Mouse (Mus musculus) kidney, adult 11 months (tissue): ENCODE measurements around the gene Sp4.

Experiments used
- DNase-seq: peaks from one replicate; pipeline ENCODE4 v3.0.0; 2022

Sp4 gene

DNA sequence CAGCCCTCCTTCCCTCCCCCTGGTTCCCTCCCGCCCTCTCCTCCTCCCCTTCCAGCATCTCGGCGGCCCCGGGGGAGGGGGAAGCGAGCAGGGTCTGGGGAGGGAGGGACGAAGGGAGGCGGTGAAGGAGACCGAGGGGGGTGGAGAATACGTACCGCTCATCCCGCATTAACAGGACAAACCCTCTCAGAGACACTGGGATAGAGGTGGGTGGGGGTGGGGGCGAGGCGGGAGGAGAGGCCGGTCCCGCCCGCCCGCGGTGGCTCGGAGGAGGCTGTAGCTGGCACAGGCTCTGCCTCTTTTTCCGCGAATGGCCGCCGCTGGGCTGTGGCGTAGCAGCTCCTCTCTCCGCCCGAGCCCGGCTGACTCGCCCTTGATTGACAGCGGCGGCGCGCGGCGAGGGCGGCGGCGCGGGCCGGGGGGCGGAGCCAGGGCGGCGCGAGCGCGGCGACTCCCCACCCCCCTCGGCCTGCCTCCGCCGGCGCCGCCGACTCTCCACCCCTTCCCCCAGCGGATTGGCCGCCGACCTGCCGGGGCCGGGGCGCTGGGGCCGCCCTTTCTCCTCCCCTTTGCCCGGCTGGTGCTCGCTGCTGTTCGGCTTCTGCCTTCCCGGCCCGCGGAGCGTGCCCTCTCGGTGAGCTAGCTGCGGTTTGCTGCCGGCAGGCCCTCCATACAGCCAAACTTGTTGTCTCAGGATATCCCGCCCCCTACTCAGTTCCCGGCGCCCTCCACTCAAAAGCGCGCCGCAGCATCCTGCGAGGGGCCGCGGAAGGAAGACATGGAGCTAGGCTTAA, at the start of gene Sp4:
Sp4 (minus strand) TSS at position 369 of the 794 bp plus-strand sequence.
- peak; percentile 94 for DNase-seq

DNA sequence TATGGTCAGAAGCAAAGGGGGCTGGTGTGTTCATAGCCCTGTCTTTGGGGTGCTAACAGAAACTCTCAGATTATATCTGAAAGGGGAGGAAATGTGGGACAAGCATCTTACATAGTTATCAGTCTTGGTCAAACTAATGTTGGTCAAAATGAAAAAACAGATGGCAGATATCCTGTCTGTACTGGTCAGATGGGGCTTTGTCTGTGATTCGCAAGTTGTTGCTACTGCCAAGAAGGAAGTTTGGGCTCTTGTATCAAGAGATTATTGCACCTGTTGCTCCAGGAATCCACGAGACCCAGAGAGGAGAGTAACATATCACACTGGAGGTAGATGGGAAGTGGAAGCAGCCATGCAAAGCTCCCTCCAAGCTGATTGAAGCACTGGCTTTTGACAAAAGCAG, 37.9 kb upstream of the Sp4 start:
- no peak for DNase-seq

DNA sequence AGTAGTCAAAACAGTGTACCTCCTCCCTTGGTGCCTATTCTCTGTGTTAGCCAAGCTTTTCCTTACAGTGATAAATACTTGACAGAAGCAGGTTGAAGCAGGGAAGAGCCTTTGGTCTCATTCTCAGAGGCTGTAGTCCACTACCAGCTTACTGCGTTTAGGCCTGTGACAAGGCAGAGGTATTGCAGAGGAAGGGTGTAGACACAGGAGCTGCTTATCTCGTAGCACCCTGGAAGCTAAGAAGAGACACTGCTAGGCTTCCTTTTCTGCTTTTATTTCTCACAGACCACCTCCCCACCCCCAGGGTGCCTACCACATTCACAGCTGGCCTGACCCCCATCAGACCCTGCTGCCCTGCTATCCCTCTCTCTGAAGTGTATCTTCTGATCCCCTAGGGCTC, 37.0 kb upstream of the Sp4 start:
- no peak for DNase-seq

DNA sequence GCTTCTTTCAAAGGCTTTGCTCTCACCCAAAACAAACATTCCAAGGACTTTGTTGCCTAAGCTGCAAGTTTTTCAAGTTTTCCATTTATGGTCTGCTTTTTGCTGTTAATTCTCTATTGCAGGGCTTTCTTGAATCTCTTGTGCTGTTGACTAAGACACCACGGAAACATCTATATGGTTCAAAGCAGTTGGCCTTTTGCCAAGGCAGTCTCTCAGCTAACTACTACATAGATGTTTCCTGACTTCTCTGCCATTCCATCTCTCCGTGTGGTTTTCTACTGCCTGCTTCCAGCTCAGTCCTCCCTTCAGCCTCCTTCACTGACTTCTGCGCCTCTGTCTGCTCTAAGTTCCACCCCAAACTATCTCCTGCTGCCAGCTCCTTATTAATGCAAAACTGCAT, 36.1 kb upstream of the Sp4 start:
- DNase-seq, result no peak

DNA sequence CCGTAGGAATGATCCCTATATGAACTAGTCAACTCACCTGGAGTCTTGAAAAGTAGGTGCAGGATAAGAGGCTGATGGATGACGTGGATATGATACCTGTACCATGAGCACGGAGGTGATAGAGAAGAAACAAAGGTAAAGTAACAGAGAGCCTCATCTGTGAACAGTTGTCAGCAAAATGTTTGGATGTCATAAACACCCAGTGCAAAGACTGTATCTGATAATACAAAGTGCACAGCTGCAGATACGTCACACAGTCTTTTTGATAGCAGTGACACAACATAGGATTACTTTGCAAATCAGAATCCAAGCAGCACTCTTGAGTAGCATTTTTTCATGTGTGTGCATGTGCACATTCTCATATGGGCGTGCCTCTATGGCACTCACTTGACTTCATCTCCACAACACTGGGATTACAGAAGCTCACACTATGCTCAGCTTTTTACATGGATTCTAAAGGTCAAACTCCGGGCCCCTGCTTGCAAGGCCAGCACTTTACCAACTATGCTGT, 27.6 kb upstream of the Sp4 start:
- DNase-seq, result no peak

DNA sequence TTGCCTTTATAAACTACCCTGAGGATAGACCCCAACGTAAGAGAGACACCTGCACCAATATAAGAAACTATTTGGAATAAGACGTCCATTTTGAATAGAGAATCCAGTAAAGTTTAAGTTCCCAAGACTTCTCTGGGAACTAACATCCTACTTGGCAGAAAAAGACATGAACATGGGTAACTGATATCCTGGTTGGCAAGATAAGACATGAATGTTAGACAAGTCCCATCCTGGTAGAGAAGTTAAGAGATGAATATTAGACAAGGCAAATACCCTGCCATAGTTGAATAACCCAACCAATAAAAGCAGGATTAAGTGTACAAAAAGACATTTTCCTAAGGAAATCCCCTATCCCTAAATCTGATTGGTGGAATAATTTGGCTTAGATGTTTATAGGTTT, 26.3 kb upstream of the Sp4 start:
- no peak for DNase-seq

DNA sequence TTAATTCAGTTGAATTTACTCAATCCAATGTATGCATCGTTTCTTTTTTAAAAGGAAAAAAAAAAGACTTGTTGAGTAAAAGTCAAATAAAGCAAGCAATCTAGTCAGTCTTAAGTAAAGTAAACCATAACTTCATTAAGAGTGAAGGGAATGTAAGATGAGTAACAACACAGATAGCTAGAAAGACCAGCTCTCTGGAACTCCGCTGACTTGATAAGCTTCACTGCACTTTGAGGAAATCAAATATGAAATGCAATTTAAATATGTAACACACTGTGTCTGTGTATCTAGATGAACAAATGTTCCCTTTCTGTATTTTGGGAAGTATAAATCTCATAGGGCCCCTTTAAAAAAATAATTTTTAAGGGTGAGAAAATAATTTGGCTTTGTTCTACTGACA, 24.9 kb upstream of the Sp4 start:
- no peak for DNase-seq

DNA sequence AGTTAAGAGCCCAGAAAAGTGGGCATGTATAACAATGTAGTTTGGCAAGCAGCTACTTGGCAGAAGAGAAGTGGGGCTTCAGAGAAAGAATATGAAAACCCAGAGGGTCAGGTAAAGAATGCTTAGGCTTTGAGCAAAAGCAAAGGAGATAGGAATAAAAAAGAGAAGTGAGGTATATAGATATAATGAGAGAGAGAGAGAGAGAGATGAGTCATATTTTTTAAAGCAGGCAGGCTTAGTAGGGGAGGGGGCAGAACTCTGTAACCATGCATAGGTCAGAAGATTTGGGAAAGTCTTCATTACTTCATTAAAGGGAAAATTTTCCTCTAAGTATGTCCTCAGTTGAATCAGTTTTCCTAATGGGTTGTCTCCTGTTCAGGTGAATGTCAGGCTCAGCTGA, 18.8 kb upstream of the Sp4 start:
- DNase-seq, result no peak

DNA sequence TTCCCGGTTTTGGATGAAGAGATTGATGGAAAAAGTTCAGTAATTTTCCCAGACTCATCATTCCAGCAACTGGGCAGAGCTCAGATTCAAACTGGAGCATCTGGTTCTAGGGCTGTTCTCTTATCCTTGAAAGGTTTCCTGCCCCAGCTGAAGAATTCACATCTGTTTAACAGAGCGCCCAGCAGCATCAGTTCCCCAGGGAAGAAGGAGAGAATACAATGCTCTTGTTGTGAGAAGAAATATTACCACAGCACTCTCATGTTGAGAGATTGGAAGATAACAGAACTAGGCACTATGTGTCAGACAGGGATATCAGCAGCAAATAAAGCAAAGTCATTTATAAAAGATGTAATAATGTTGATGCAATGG, 13.2 kb upstream of the Sp4 start:
- no peak for DNase-seq

DNA sequence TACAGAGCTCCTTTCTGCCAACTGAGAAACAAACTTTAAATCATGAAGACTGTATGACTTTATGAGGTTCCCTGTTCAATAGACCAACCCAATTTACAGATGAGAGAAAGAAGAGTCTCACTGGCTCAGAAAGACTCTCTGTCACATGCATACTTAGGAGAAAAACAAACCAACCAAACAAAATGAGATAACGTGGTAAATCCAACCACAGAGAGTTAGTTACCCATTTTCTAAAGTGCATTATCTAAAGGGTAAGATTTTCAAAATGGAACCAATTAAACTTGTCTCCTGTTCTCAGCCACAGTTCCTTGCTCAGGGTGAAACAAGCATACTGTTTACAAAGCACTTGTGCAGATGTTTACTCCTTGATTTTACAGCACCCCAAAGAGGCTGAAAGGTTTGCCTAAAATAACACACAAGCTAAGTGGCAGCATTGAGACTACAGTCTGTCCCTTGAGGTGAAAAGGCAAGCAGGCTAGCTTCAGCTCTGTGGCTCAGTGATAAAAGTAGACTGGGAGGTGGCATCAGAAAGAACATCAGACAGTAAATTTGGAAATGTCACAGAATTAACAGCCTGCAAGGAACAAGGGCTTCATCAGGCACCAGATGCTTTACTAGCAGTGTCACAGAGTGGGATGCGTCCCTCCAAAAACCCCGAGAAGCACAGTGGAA, 12.7 kb upstream of the Sp4 start:
- no peak for DNase-seq

DNA sequence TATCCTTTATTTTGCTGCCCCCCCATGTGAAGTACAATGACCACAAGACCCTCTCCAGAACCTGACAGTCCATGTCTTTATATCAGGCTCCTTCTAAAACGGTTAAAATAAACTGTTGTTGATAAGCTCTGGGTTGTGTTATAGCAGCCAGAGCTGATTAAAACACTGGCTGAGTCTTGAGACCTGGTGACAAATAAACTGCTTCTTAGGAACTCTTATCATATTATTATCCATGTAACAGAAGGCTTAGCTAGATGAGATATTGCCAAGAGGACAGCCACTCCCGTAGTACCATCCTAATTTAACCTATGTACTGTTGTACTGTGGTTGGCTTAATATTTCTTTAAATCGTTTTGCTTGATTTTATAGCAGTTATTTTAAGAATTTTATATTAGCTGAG, 2.3 kb upstream of the Sp4 start:
- no peak for DNase-seq

DNA sequence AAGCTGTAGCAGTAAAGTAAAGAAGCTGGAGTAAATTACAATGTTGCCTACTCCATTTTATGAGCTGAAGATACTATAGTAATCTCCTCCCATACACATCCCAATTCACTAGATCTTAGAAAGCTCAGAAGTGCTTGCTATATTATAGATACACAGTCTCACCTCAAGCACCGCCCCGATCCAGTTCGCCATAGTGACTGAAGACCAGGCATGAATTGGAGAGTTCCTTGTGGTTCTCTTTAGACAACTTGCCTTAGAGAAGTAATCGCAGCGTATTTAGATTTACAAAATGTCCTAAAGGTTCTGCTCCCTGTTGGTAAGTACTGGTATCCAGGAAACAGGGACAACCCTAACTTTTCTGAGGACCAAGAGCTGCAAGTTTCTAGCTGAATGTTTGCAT, 1.8 kb upstream of the Sp4 start:
- no peak for DNase-seq

DNA sequence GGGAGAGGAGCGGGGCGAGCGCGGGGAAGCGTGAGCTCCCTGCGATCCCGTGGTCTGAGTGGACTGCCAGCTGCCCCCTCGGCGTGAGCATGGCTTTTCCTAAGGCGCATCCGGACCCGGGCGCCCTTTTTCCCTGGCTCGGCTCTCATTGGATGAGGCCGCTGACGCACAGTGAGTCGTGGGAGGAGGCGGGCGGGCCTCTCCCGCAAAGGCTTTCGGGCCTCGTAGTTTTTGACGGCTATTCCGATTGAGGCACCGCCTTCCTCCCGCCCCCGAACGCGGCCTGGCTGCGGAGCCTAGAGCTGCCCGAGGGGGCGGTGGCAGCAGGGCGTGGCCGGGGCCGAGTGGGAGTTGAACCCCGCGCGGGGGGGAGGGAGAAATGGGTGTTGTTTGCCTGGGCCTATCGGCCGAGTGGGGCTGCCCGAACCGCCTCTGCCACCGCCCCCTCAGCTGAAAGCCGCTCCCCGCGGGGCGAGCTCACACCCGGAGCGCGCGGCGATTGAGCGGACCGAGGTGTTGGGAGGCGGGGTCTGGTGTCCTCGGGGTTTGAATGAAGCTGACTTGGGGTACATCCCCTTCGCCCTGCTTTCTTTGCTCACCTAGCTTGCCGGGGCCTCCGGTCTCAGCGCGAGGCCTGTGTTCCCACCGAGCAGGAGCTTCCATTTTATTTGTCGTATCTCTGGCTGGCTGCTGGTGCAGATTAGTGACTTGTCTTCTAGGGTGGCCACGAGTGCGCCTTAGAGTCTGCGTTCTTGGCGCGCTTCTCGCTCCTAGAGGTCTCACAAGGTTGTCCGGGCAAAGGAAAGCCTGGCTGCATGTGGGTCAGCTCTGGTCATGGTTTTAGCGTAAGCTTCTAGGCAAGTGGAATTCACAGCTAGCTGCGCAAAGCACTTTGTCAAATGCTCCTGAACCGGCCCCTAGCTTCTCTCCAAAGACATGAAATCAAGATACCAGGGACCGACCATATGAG, 911 bp upstream of the Sp4 start:
- DNase-seq, result peak; percentile 100

DNA sequence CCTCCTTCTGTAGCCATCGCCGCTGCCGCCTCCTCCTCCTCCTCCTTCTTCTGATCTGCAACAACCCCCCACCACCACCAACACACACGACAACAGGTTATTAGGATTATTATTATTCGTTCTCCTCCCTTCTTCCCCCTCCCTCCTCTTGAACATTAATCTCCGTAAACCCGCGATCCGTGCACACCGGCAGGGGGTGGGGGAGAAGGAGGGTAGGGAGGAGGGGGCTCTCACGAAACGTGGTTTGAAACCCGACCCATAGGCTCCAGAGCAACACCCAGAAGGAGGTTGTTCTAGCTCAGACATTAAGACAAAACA, 527 bp downstream of the Sp4 start:
- no peak for DNase-seq

DNA sequence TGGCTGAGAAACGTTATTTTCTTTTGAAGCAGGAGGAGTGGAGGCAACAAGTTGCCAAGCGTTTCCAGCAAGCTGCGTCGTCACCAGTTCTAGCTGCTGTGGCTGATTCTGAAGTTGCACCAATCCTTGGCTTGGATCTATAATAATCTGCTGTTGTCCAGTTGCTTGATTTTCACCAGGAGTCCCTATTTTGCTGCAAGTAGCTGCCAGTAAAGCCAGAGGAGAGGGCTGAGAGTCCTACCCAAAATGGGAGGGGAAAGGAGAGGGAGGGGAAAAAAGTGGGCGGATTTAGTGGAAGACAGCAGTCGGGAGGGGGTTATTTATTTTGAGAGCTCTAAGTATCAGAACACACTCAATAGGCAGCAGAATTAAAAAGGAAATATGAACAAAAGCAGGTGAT, 1.3 kb downstream of the Sp4 start:
- DNase-seq, result peak; percentile 54

DNA sequence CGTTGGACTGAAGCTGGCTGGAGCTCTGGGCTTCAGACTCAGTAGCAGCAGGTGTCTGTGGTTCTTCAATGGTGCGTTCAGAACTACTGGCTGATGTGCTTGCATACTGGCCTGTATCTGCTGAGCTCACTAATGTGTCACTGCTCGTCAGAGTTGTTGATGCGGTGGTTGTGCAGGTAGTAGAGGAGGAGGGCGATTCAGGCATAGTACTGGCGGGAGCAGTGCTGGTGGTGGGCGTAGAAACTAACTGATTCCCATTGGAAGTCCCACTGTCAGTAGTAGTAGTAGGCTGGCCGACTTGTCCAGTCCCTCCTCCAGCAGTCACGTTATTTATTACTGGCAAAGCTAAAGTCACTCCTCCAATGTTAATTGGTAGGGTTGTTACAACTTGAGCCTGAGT, 2.1 kb downstream of the Sp4 start:
- no peak for DNase-seq

DNA sequence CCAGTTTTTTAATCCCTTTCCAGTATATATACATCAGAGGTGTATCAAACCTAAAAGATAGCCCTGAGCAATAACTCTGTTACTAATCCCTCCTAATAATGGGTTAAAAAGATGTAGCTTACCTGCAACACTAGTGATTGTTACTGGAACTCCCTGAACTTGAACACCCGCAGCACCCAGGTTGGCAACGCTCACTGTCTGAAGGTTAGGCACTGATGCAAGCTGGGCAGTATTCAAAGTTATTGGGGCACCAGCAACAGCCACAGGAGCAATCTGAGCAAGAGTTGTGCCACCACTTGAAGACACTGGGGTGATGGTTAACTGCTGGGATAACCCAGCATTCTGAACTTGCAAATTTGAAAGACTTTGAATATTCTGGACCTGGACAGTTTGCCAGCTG, 2.7 kb downstream of the Sp4 start:
- no peak for DNase-seq

DNA sequence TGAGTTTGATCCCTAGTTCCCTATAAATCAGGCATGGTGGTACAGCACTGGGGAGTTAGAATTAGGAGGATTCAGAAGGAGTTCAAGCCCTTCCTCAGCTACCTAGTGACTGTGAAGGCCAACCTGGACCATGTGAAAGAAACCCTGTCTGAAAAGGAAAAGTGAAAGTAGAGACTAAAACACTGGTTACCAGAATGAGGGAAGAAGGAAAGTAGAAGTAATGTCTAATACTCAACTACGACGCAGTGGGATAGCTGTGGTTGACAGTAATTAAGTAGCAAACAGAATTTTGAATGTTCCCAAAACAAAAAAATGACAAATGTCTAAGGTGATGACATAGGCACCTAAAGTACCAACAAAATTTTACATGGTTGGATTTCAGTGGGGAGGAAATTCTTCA, 5.0 kb downstream of the Sp4 start:
- DNase-seq, result no peak

DNA sequence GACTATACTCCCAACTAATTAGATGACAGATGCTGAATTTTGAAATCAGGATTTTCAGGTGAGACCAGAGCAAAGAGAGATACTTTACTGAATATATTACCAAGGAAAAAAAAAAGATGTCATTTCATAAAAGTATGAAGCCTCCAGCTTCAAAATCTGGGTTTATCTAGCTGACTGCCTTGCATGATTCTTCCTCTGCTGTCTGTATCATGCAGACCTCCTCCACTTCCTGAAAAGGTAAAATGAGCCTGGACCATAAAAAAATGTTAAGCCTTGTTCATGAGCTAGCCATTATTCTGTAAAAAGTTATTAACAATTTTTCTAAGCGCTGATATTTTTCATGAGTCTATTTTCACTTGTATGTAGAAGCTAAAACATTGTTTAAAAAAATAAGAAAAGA, 5.4 kb downstream of the Sp4 start:
- no peak for DNase-seq

DNA sequence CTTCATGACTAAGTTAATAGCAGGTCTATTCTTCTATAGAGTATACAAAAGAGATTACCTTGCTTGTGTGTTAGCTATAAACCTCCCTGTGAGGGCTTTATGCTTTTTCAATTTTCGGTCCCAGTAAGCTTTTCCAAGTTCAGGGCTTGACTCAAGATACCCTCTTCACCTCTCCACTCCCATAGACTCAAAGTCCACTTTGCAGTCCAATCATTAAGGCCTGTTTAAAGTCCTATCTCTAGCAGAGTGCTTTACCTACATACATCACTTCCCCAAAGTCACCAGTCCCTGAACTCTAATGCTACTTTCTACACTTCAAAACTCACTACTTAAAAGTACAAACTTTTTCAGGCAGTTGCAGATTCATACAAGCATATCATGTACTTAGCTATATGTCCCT, 12.3 kb downstream of the Sp4 start:
- no peak for DNase-seq

DNA sequence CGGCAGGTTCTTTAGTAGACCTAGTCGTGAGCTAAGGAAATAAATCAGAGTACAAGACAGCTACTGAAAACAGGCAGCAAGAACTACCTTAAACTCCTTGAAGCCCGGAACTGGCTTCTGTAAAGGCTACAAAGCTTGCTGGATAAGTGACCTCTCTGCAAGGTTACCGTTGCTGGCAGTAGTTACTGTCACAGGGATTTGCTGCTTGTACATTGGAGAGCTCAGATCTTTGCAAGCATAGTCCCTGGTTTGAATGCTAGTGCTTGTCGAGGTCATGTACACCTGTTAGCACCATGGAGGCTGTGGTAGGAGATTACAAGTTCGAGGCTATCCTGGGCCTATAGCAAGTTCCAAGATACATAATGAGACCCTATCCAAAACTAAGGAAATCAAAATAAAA, 16.1 kb downstream of the Sp4 start:
- no peak for DNase-seq

DNA sequence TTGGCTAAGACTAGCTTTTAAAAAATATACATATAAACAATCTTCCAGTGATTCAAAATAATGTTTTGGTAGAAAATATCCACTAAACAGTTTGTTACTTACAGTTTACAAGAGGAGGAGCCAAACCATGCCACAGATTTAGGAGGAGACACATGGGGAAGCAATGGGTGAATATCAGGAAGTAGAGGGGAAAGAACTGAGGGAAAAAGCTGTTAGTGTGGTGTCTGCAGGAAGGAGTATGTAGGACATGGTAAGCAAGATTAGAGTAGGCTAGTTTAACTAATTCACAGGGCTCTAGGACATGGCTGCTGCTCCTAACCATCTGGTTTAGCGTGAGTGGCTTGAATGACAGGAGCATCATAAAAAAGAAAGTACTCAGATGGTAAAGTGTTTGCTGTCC, 19.3 kb downstream of the Sp4 start:
- no peak for DNase-seq

DNA sequence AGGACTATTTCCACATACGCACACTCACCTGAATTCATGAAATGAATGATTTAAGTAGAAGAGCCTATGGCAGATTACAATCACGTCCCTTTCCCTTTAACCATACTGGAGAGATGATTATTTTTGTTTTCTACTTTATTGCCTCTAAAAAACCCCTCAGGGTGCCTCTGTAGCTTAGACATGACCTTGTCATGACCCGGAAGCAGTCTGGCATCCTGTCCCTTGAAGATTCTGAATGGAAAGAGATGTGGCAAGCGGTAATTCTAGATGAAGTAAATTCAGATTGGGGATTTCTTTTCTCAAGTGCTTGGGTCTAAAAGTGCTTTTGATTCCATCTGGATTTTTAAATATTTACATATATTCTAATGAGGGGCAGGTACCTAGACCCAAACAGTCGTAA, 24.9 kb downstream of the Sp4 start:
- no peak for DNase-seq

DNA sequence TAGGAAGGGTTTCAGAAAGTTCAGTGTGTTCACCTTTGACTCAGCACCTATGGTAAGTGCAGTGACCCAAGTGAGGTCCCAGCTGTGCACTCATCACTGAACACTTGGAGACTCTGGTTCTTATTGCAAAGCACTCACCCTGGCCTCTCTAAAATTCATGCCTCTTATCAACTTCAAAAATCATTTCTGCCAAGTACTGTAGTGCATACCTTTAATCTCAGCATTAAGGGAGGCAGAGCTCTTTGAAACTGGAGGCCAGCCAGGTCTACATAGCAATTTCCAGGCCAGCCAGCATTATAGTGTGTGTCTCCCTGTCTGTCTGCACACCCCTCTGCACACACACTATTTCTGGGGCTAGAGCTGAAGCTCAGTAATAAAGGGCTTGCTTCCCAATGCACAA, 36.3 kb downstream of the Sp4 start:
- DNase-seq, result no peak
